Mouse (Mus musculus): ENCODE results near the gene Flvcr2. TPM values are rescaled to one million over a fixed set of nuclear protein-coding genes. Genes with fewer than 3 reads are reported as not detected.

The Flvcr2 gene
- polyA plus RNA-seq, 1 experiment from 2014 or later: 2.1 TPM

GRCm38 (mm10) chr12:85800031-85800430, 53.7 kb downstream of the Flvcr2 start:
- WGBS: 49% methylated on average over 9 of the region's 9 CpGs
- Histone ChIP-seq H3K9me3 (replicated peaks; ENCODE audit: control insufficient read depth, low read length) (no peaks in the 10 kb centered on the region), H3K27ac (ENCODE audit: low read length) (no peak overlapping the region), H3K4me3 (replicated peaks; ENCODE audit: low read length) (no peak overlapping the region), H3K36me3 (ENCODE audit: control insufficient read depth, insufficient read depth, low read length) (no peaks in the 10 kb centered on the region), H3K4me2 (ENCODE audit: low read depth, low read length) (no peak overlapping the region), H3K9ac (ENCODE audit: low read length) (no peak overlapping the region), H3K4me1 (ENCODE audit: control insufficient read depth, insufficient read depth, low read length) (no peaks in the 10 kb centered on the region), H3K27me3 (ENCODE audit: control insufficient read depth, insufficient read depth, low read length) (no peaks in the 10 kb centered on the region)
- ATAC-seq (ENCODE audit: insufficient read depth, low FRiP score): no peak

GRCm38 (mm10) chr12:85809726-85810125, 63.4 kb downstream of the Flvcr2 start:
- Histone ChIP-seq H3K36me3 (ENCODE audit: control insufficient read depth, insufficient read depth, low read length) (no peaks in the 10 kb centered on the region), H3K4me2 (ENCODE audit: low read depth, low read length) (no peak overlapping the region), H3K4me3 (replicated peaks; ENCODE audit: low read length) (no peak overlapping the region), H3K27ac (ENCODE audit: low read length) (no peak overlapping the region), H3K4me1 (ENCODE audit: control insufficient read depth, insufficient read depth, low read length) (peaks cover 7% of the 10 kb centered on the region; the same call in 1 of the 2 replicates), H3K27me3 (ENCODE audit: control insufficient read depth, insufficient read depth, low read length) (no peaks in the 10 kb centered on the region), H3K9me3 (replicated peaks; ENCODE audit: control insufficient read depth, low read length) (no peaks in the 10 kb centered on the region), H3K9ac (ENCODE audit: low read length) (no peak overlapping the region)
- 19% methylated on average over 6 of the region's 6 CpGs for WGBS
- peak; percentile 50; the same call in 1 of the 2 replicates for ATAC-seq (ENCODE audit: insufficient read depth, low FRiP score)

DNA sequence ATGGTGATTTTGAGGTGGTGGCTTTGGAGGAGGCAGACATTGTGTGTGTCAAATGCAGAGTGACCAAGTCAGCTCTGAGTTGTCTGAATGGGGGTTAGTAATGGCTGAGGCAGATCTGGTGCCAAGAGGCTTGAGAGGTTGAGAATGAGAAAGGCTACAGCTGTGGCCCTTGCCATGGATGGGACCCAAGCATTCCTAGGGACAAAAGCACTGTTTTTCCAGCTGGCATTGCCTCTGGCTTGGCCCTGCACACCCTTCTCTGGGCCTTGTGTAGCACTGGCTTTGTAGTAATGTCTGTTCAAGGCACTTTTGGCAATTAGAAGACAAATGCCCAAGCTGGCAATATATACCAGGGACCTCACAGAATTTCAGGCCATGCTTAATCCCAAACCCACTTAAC, 64.6 kb downstream of the Flvcr2 start:
- H3K27ac ChIP-seq (ENCODE audit: low read length): no peak overlapping the region
- no peak overlapping the region for H3K4me2 ChIP-seq (ENCODE audit: low read depth, low read length)
- 0 out of 2 replicates have a peak, but pooled peaks cover 2% of the 10 kb centered on the region for H3K36me3 ChIP-seq (ENCODE audit: control insufficient read depth, insufficient read depth, low read length)
- no peaks in the 10 kb centered on the region for H3K9me3 ChIP-seq (replicated peaks; ENCODE audit: control insufficient read depth, low read length)
- no peaks in the 10 kb centered on the region for H3K27me3 ChIP-seq (ENCODE audit: control insufficient read depth, insufficient read depth, low read length)
- no peak overlapping the region for H3K9ac ChIP-seq (ENCODE audit: low read length)
- H3K4me1 ChIP-seq (ENCODE audit: control insufficient read depth, insufficient read depth, low read length): peaks cover 7% of the 10 kb centered on the region; the same call in 1 of the 2 replicates
- no peak for ATAC-seq (ENCODE audit: insufficient read depth, low FRiP score)
- H3K4me3 ChIP-seq (replicated peaks; ENCODE audit: low read length): no peak overlapping the region

GRCm38 (mm10) chr12:85811676-85812075, 65.3 kb downstream of the Flvcr2 start:
- no peaks in the 10 kb centered on the region for H3K27me3 ChIP-seq (ENCODE audit: control insufficient read depth, insufficient read depth, low read length)
- 92% methylated on average over 4 of the region's 4 CpGs for WGBS
- ATAC-seq (ENCODE audit: insufficient read depth, low FRiP score): no peak
- H3K9ac ChIP-seq (ENCODE audit: low read length): no peak overlapping the region
- 0 out of 2 replicates have a peak, but pooled peaks cover 3% of the 10 kb centered on the region for H3K36me3 ChIP-seq (ENCODE audit: control insufficient read depth, insufficient read depth, low read length)
- no peak overlapping the region for H3K4me3 ChIP-seq (replicated peaks; ENCODE audit: low read length)
- H3K4me2 ChIP-seq (ENCODE audit: low read depth, low read length): no peak overlapping the region
- H3K4me1 ChIP-seq (ENCODE audit: control insufficient read depth, insufficient read depth, low read length): peaks cover 7% of the 10 kb centered on the region; the same call in 1 of the 2 replicates
- no peak overlapping the region for H3K27ac ChIP-seq (ENCODE audit: low read length)
- no peaks in the 10 kb centered on the region for H3K9me3 ChIP-seq (replicated peaks; ENCODE audit: control insufficient read depth, low read length)

DNA sequence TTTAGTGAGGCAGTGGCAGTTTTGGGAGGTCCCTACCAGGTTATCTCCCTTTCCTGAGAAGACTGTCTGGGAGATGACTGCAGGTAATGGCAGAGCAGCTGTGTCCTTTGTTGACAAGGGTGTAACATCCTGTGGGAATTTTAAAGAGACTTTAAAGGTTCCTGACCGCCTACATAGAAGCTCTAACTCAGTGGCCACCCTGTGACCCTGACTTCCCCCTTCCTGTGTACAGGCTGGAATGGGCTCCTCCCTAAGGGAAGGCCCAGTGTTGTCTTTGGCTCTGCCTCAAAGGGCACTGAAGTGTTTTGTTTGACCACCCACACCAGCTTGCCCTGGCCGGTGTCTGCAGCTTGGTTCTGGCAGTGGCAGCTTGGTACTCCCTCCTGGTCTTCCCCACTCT, 67.3 kb downstream of the Flvcr2 start:
- Histone ChIP-seq H3K27ac (ENCODE audit: low read length) (no peak overlapping the region), H3K4me1 (ENCODE audit: control insufficient read depth, insufficient read depth, low read length) (peaks cover 7% of the 10 kb centered on the region; the same call in 1 of the 2 replicates), H3K4me3 (replicated peaks; ENCODE audit: low read length) (no peak overlapping the region), H3K4me2 (ENCODE audit: low read depth, low read length) (no peak overlapping the region), H3K36me3 (ENCODE audit: control insufficient read depth, insufficient read depth, low read length) (0 out of 2 replicates have a peak, but pooled peaks cover 3% of the 10 kb centered on the region), H3K27me3 (ENCODE audit: control insufficient read depth, insufficient read depth, low read length) (no peaks in the 10 kb centered on the region), H3K9ac (ENCODE audit: low read length) (no peak overlapping the region), H3K9me3 (replicated peaks; ENCODE audit: control insufficient read depth, low read length) (no peaks in the 10 kb centered on the region)
- WGBS: 48% methylated on average over 2 of the region's 2 CpGs
- peak; percentile 46; the same call in 1 of the 2 replicates for ATAC-seq (ENCODE audit: insufficient read depth, low FRiP score)

DNA sequence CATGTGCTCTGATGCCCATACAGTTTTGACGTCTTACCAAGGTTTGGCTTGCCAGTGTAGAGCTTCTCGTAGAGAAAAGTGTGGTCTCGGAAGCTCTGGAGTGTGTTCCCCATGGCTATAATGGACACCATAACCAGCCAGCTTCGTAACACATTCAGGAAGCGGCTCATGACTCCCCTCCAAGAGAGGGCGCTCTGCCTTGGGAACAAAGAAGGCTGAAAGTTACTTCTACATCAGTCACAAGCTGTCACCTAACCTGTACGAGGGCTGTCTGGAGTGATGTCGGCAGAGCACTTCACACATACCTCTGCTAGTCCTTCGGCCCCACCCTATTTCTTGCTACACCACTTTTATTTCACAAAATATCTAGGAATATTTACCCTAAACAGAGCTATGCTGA, 75.7 kb downstream of the Flvcr2 start:
- peaks cover 3% of the 10 kb centered on the region; the same call in 1 of the 2 replicates for H3K36me3 ChIP-seq (ENCODE audit: control insufficient read depth, insufficient read depth, low read length)
- peaks cover 13% of the 10 kb centered on the region for H3K4me1 ChIP-seq (ENCODE audit: control insufficient read depth, insufficient read depth, low read length)
- no peak overlapping the region for H3K4me2 ChIP-seq (ENCODE audit: low read depth, low read length)
- no peak for ATAC-seq (ENCODE audit: insufficient read depth, low FRiP score)
- H3K9ac ChIP-seq (ENCODE audit: low read length): no peak overlapping the region
- H3K27ac ChIP-seq (ENCODE audit: low read length): no peak overlapping the region
- H3K4me3 ChIP-seq (replicated peaks; ENCODE audit: low read length): no peak overlapping the region
- no peaks in the 10 kb centered on the region for H3K9me3 ChIP-seq (replicated peaks; ENCODE audit: control insufficient read depth, low read length)
- H3K27me3 ChIP-seq (ENCODE audit: control insufficient read depth, insufficient read depth, low read length): no peaks in the 10 kb centered on the region
- WGBS: 72% methylated on average over 9 of the region's 9 CpGs

DNA sequence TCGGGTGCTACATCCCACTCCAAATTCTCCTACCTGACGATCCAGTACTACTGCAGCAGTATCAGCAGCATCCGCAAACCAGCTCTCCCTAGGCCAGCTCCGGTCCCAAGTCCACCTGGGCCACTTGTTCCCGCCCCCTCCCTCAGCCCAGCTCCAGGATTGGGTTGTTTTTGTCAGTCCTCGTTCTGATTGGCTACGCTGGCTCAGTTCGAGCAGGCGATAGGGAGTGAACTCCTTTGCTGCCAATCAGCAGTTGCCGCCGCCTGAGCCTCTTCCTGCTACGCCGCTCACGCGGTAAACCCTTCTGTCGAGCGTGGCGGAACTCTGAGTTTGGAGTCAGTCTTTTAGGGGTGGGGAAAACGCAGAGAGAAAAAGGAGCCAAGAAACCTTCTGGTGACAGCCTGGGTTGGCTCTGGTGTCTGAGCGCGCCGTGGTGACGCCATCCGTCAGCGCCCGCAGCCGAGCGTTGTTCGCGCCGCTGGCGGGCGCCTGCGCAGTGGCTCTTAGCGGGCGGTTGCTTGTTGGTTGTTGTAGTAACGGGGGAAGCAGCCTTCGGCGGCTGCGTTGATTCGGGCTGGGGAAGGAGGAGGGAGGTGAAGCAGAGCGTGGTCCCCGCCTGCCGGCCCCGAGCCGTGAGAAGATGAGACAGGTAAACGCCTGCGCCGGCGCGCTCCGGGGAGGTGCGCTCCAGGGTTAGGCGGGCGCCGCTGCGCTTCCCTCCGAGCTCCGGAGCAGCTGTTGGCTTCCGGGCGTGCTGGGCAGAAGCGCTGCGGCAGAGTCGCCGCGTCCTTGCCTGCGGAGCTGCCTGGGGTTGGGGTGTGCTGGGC, 78.3 kb downstream of the Flvcr2 start, which contains the start of the genes Erg28 and Ttll5:
Gene Erg28, minus strand, starts transcription at position 113 of the 827 bp plus-strand sequence.
Gene Ttll5, plus strand, starts transcription at position 222 of the 827 bp plus-strand sequence.
- Histone ChIP-seq H3K4me1 (ENCODE audit: control insufficient read depth, insufficient read depth, low read length) (peaks cover 13% of the 10 kb centered on the region), H3K9me3 (replicated peaks; ENCODE audit: control insufficient read depth, low read length) (no peaks in the 10 kb centered on the region), H3K4me3 (replicated peaks; ENCODE audit: low read length) (peak within 1 kb of the TSS; percentile 83), H3K9ac (ENCODE audit: low read length) (peak within 1 kb of the TSS; percentile 84), H3K36me3 (ENCODE audit: control insufficient read depth, insufficient read depth, low read length) (peaks cover 3% of the 10 kb centered on the region; the same call in 1 of the 2 replicates), H3K27me3 (ENCODE audit: control insufficient read depth, insufficient read depth, low read length) (no peaks in the 10 kb centered on the region), H3K4me2 (ENCODE audit: low read depth, low read length) (peak within 1 kb of the TSS; percentile 93), H3K27ac (ENCODE audit: low read length) (peak within 1 kb of the TSS; percentile 99)
- ATAC-seq (ENCODE audit: insufficient read depth, low FRiP score): peak; percentile 97
- under 1% methylated on average over 67 of the region's 67 CpGs for WGBS

- Histone ChIP-seq H3K4me2 (ENCODE audit: low read depth, low read length) (peak overlapping the region; percentile 85), H3K9me3 (replicated peaks; ENCODE audit: control insufficient read depth, low read length) (no peaks in the 10 kb centered on the region), H3K4me1 (ENCODE audit: control insufficient read depth, insufficient read depth, low read length) (peaks cover 13% of the 10 kb centered on the region), H3K4me3 (replicated peaks; ENCODE audit: low read length) (peak overlapping the region; percentile 83), H3K27ac (ENCODE audit: low read length) (peak overlapping the region; percentile 99), H3K36me3 (ENCODE audit: control insufficient read depth, insufficient read depth, low read length) (peaks cover 3% of the 10 kb centered on the region; the same call in 1 of the 2 replicates), H3K9ac (ENCODE audit: low read length) (peak overlapping the region; percentile 84), H3K27me3 (ENCODE audit: control insufficient read depth, insufficient read depth, low read length) (no peaks in the 10 kb centered on the region)
- WGBS: 8% methylated on average over 8 of the region's 8 CpGs
- ATAC-seq (ENCODE audit: insufficient read depth, low FRiP score): no peak
Observed at GRCm38 (mm10) chr12:85825361-85825760, 79.0 kb downstream of the Flvcr2 start.

DNA sequence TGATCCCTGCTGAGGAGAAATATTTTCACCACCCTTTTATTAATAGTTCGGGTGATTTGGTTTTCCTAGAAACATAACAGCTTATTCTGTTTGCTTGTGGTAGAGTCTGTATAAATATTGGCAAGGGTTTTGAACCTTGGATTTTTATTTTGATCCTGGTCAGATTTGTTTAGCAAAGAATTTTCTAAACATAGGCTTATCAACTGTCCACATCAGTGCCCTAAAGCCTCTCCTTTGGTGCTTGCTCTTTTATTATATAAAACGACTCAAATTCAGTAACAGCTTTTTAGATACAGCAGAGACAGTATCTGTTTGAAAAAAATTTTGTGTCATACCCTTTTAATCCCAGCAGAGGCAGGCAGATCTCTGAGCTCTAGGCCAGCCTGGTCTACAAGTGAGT, 79.5 kb downstream of the Flvcr2 start:
- Histone ChIP-seq H3K27ac (ENCODE audit: low read length) (no peak overlapping the region), H3K9me3 (replicated peaks; ENCODE audit: control insufficient read depth, low read length) (no peaks in the 10 kb centered on the region), H3K36me3 (ENCODE audit: control insufficient read depth, insufficient read depth, low read length) (peaks cover 3% of the 10 kb centered on the region; the same call in 1 of the 2 replicates), H3K27me3 (ENCODE audit: control insufficient read depth, insufficient read depth, low read length) (no peaks in the 10 kb centered on the region), H3K9ac (ENCODE audit: low read length) (no peak overlapping the region), H3K4me2 (ENCODE audit: low read depth, low read length) (peak overlapping the region; percentile 85), H3K4me1 (ENCODE audit: control insufficient read depth, insufficient read depth, low read length) (peaks cover 13% of the 10 kb centered on the region), H3K4me3 (replicated peaks; ENCODE audit: low read length) (no peak overlapping the region)
- ATAC-seq (ENCODE audit: insufficient read depth, low FRiP score): no peak
- 61% methylated on average over 2 of the region's 2 CpGs for WGBS
